Mouse (Mus musculus) neural tube, embryonic 12.5 days (tissue): ENCODE measurements around the gene Glis2. TPM values are rescaled to one million over a fixed set of nuclear protein-coding genes. Genes with fewer than 3 reads are reported as not detected.

ENCODE experiments used
- ATAC-seq: fragments of 200-750 bp; cut with Nextera tagmentation; 2 replicates; pipeline ENCODE4 v1.8.0; 2017; ENCODE audit warnings: low read depth, mild to moderate bottlenecking, moderate TSS enrichment, moderate library complexity; ENCODE audit not compliant: low FRiP score
- H3K27ac ChIP-seq: fragments of 300-500 bp; sonication (generic); 2 replicates; pipeline ENCODE4 v1.5.1; 2016
- H3K27me3 ChIP-seq: fragments of 300-500 bp; sonication (generic); replicated peaks from 2 replicates; pipeline ENCODE4 v1.6.1; 2016; ENCODE audit warnings: mild to moderate bottlenecking
- H3K36me3 ChIP-seq: fragments of 300-500 bp; sonication (generic); 2 replicates; pipeline ENCODE4 v1.6.1; 2016; ENCODE audit warnings: mild to moderate bottlenecking
- H3K4me1 ChIP-seq: fragments of 300-500 bp; sonication (generic); 2 replicates; pipeline ENCODE4 v1.6.1; 2016
- H3K4me2 ChIP-seq: fragments of 300-500 bp; sonication (generic); replicated peaks from 2 replicates; pipeline ENCODE4 v1.6.1; 2016; ENCODE audit warnings: mild to moderate bottlenecking
- H3K4me3 ChIP-seq: fragments of 300-500 bp; sonication (generic); 2 replicates; pipeline ENCODE4 v1.5.1; 2016
- H3K9ac ChIP-seq: fragments of 300-500 bp; sonication (generic); 2 replicates; pipeline ENCODE4 v1.6.1; 2016; ENCODE audit warnings: mild to moderate bottlenecking
- H3K9me3 ChIP-seq: fragments of 300-500 bp; sonication (generic); 2 replicates; pipeline ENCODE4 v1.6.1; 2016; ENCODE audit warnings: mild to moderate bottlenecking
- WGBS: fragments of 180-500 bp; shearing (Covaris S2); methylation state at CpG from one replicate; pipeline ENCODE4 v1.1.7; 2016; 5-methylcytosine and 5-hydroxymethylcytosine counted together
- polyA plus RNA-seq: library from polyadenylated mRNA; unstranded; fragments of >200 nt; fragmentation: Nextera tagmentation; extraction: Ambion mirVana; gene quantifications from 2 replicates; pipeline ENCODE4 v1.2.1, GENCODE M21; 2016

The Glis2 gene
- polyA plus RNA-seq, 1 experiment from 2014 or later: 36.5 TPM

- H3K27ac ChIP-seq: peak overlapping the region; percentile 32; the same call in 1 of the 2 replicates
- H3K27me3 ChIP-seq: no peaks in the 10 kb centered on the region
- H3K4me2 ChIP-seq: peak overlapping the region; percentile 61
- peak overlapping the region; percentile 41 for H3K4me3 ChIP-seq
- H3K9me3 ChIP-seq: no peaks in the 10 kb centered on the region
- H3K4me1 ChIP-seq: peaks cover 13% of the 10 kb centered on the region; the same call in 1 of the 2 replicates
- peak; percentile 52 for ATAC-seq
- peak overlapping the region; percentile 38; the same call in 1 of the 2 replicates for H3K9ac ChIP-seq
- WGBS: 12% methylated on average over 14 of the region's 14 CpGs
- H3K36me3 ChIP-seq: 0 out of 2 replicates have a peak, but pooled peaks cover 6% of the 10 kb centered on the region
These were observed 8.6 kb upstream of the Glis2 start for GRCm38 (mm10) chr16:4585642-4586530.

GRCm38 (mm10) chr16:4586531-4587123 lies 7.9 kb upstream of the Glis2 start:
- Histone ChIP-seq H3K9me3 (no peaks in the 10 kb centered on the region), H3K9ac (peak overlapping the region; percentile 41), H3K4me3 (peak overlapping the region; percentile 41), H3K4me1 (peaks cover 13% of the 10 kb centered on the region; the same call in 1 of the 2 replicates), H3K27me3 (no peaks in the 10 kb centered on the region), H3K4me2 (peak overlapping the region; percentile 61), H3K36me3 (0 out of 2 replicates have a peak, but pooled peaks cover 6% of the 10 kb centered on the region), H3K27ac (peak overlapping the region; percentile 32; the same call in 1 of the 2 replicates)
- peak; percentile 98 for ATAC-seq
- under 1% methylated on average over 43 of the region's 43 CpGs for WGBS

- H3K4me2 ChIP-seq: 0 out of 2 replicates have a peak overlapping the region, but pooled peaks have one; percentile 61
- H3K4me1 ChIP-seq: peaks cover 18% of the 10 kb centered on the region
- WGBS: 58% methylated on average over 5 of the region's 5 CpGs
- no peaks in the 10 kb centered on the region for H3K9me3 ChIP-seq
- H3K27ac ChIP-seq: no peak overlapping the region
- H3K9ac ChIP-seq: no peak overlapping the region
- H3K36me3 ChIP-seq: 0 out of 2 replicates have a peak, but pooled peaks cover 6% of the 10 kb centered on the region
- H3K27me3 ChIP-seq: no peaks in the 10 kb centered on the region
- H3K4me3 ChIP-seq: no peak overlapping the region
- ATAC-seq: no peak
These were observed 6.8 kb upstream of the Glis2 start for GRCm38 (mm10) chr16:4587516-4588210.

- H3K27me3 ChIP-seq: no peaks in the 10 kb centered on the region
- peaks cover 30% of the 10 kb centered on the region for H3K4me1 ChIP-seq
- 95% methylated on average over 9 of the region's 9 CpGs for WGBS
- H3K4me3 ChIP-seq: no peak overlapping the region
- 0 out of 2 replicates have a peak, but pooled peaks cover 6% of the 10 kb centered on the region for H3K36me3 ChIP-seq
- H3K27ac ChIP-seq: no peak overlapping the region
- no peak for ATAC-seq
- no peak overlapping the region for H3K9ac ChIP-seq
- H3K9me3 ChIP-seq: no peaks in the 10 kb centered on the region
- H3K4me2 ChIP-seq: no peak overlapping the region
These were observed 4.3 kb upstream of the Glis2 start for GRCm38 (mm10) chr16:4590236-4590635.

GRCm38 (mm10) chr16:4592909-4593875 lies 1.3 kb upstream of the Glis2 start:
- Histone ChIP-seq H3K9ac (peak overlapping the region; percentile 97), H3K27ac (peak overlapping the region; percentile 94), H3K4me2 (peak overlapping the region; percentile 98), H3K9me3 (no peaks in the 10 kb centered on the region), H3K27me3 (no peaks in the 10 kb centered on the region), H3K36me3 (0 out of 2 replicates have a peak, but pooled peaks cover 6% of the 10 kb centered on the region), H3K4me3 (peak overlapping the region; percentile 89), H3K4me1 (peaks cover 46% of the 10 kb centered on the region)
- WGBS: 13% methylated on average over 32 of the region's 32 CpGs
- no peak for ATAC-seq

- H3K27me3 ChIP-seq: no peaks in the 10 kb centered on the region
- peaks cover 64% of the 10 kb centered on the region for H3K4me1 ChIP-seq
- peak overlapping the region; percentile 97 for H3K9ac ChIP-seq
- ATAC-seq: peak; percentile 5
- H3K4me2 ChIP-seq: peak overlapping the region; percentile 98
- peak overlapping the region; percentile 89 for H3K4me3 ChIP-seq
- peak overlapping the region; percentile 94 for H3K27ac ChIP-seq
- no peaks in the 10 kb centered on the region for H3K9me3 ChIP-seq
- 0 out of 2 replicates have a peak, but pooled peaks cover 6% of the 10 kb centered on the region for H3K36me3 ChIP-seq
- WGBS: 2% methylated on average over 41 of the region's 52 CpGs
These were observed 457 bp downstream of the Glis2 start for GRCm38 (mm10) chr16:4594814-4595526.

- Histone ChIP-seq H3K9me3 (no peaks in the 10 kb centered on the region), H3K4me3 (peak overlapping the region; percentile 89), H3K27me3 (no peaks in the 10 kb centered on the region), H3K4me1 (peaks cover 70% of the 10 kb centered on the region), H3K9ac (peak overlapping the region; percentile 97), H3K36me3 (0 out of 2 replicates have a peak, but pooled peaks cover 3% of the 10 kb centered on the region), H3K27ac (peak overlapping the region; percentile 94), H3K4me2 (peak overlapping the region; percentile 98)
- WGBS: 1% methylated on average over 5 of the region's 5 CpGs
- peak; percentile 37 for ATAC-seq
These were observed 1.0 kb downstream of the Glis2 start for GRCm38 (mm10) chr16:4595527-4595963.

GRCm38 (mm10) chr16:4596141-4596728 lies 1.7 kb downstream of the Glis2 start:
- Histone ChIP-seq H3K9me3 (no peaks in the 10 kb centered on the region), H3K27ac (peak overlapping the region; percentile 94), H3K4me2 (peak overlapping the region; percentile 98), H3K27me3 (no peaks in the 10 kb centered on the region), H3K4me1 (peaks cover 76% of the 10 kb centered on the region), H3K36me3 (no peaks in the 10 kb centered on the region), H3K4me3 (peak overlapping the region; percentile 89), H3K9ac (peak overlapping the region; percentile 97)
- WGBS: 3% methylated on average over 3 of the region's 3 CpGs
- ATAC-seq: peak; percentile 23; the same call in 1 of the 2 replicates

GRCm38 (mm10) chr16:4596836-4597235 lies 2.3 kb downstream of the Glis2 start:
- Histone ChIP-seq H3K36me3 (no peaks in the 10 kb centered on the region), H3K9me3 (no peaks in the 10 kb centered on the region), H3K4me2 (peak overlapping the region; percentile 98), H3K4me3 (peak overlapping the region; percentile 89), H3K4me1 (peaks cover 81% of the 10 kb centered on the region), H3K27me3 (no peaks in the 10 kb centered on the region), H3K27ac (0 out of 2 replicates have a peak overlapping the region, but pooled peaks have one; percentile 43), H3K9ac (peak overlapping the region; percentile 97)
- WGBS: 24% methylated on average over 2 of the region's 2 CpGs
- ATAC-seq: no peak

GRCm38 (mm10) chr16:4597296-4597695 lies 2.8 kb downstream of the Glis2 start:
- peaks cover 84% of the 10 kb centered on the region for H3K4me1 ChIP-seq
- no peaks in the 10 kb centered on the region for H3K27me3 ChIP-seq
- WGBS: 50% methylated on average over 7 of the region's 7 CpGs
- peak overlapping the region; percentile 89 for H3K4me3 ChIP-seq
- peak overlapping the region; percentile 98 for H3K4me2 ChIP-seq
- ATAC-seq: no peak
- H3K36me3 ChIP-seq: no peaks in the 10 kb centered on the region
- H3K9me3 ChIP-seq: no peaks in the 10 kb centered on the region
- H3K9ac ChIP-seq: peak overlapping the region; percentile 29; the same call in 1 of the 2 replicates
- H3K27ac ChIP-seq: 0 out of 2 replicates have a peak overlapping the region, but pooled peaks have one; percentile 43
